Mouse (Mus musculus) effector memory CD4-positive, alpha-beta T cell, adult 5 months (primary cell): ENCODE results near the gene Olfr170. TPM values are rescaled to one million over a fixed set of nuclear protein-coding genes. Genes with fewer than 3 reads are reported as not detected.

Source experiments
- polyA plus RNA-seq: library from polyadenylated mRNA; unstranded; fragments of 100-300 nt; shearing (Covaris generic); gene quantifications from one replicate; pipeline ENCODE4 v1.2.1, GENCODE M21; 2017

Olfr170 gene
- not detected for polyA plus RNA-seq

DNA sequence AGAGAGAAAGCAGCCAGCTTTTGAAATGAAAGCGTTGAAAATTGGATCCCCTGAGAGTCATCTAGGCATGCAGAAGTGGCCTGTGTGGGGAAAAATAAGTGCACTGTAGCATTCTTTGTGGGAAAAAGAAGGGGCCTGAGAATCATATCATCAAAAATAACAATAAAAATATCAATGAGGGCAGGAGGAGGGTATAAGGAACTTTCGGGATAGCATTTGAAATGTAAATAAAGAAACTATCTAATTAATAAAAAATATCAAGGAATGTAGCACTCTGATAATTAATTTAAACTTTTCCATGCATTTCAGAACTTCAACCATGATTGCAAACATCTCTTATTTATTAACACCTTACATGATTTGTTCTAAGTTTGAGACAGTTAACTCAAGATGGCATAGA, at the start of gene Olfr170:
TSS of gene Olfr170 (minus strand) at position 101 of the 400 bp plus-strand sequence.

DNA sequence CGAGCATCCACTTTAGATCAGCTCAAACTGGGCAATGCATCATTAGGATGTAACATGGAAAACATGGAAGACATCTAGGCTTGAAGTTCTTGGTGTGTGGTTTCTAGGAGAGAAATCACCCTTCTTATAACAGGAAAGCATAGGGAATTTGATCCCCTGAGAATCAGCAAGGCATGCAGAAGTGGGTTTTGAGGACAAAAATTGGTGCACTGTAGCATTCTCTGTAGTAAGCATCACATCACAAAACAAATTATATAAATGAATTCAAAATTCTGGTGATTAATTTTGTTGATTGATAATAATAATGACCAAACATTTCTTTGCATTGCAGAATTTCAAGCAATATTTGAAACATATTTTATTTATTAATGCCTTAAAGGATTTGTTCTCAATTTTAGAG, 18.1 kb upstream of the Olfr170 start, which contains the start of gene Olfr171:
TSS of gene Olfr171 (minus strand) at position 101 of the 400 bp plus-strand sequence.

DNA sequence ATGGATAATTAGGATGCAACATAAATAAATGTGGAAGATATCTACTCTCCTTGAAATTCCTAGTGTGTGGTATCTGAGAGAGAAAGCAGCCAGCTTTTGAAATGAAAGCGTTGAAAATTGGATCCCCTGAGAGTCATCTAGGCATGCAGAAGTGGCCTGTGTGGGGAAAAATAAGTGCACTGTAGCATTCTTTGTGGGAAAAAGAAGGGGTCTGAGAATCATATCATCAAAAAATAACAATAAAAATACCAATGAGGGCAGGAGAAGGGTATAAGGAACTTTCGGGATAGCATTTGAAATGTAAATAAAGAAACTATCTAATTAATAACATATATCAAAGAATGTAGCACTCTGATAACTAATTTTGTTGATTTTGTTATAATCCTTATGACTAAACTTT, 40.0 kb downstream of the Olfr170 start, which contains the start of gene Olfr169:
TSS of gene Olfr169 (minus strand) at position 101 of the 400 bp plus-strand sequence.

Other genes with a start within 250 kb of the Olfr170 start
- gene Olfr165, start 188.7 kb downstream of the Olfr170 start, polyA plus RNA-seq, result not detected
- gene Olfr166, start 128.2 kb downstream of the Olfr170 start, polyA plus RNA-seq, result not detected
- gene Olfr167, start 89.6 kb downstream of the Olfr170 start, polyA plus RNA-seq, result 0.14 TPM
- gene Olfr168, start 76.3 kb downstream of the Olfr170 start, polyA plus RNA-seq, result not detected
- not detected for gene Olfr169, start 40.1 kb downstream of the Olfr170 start, polyA plus RNA-seq
- not detected for gene Olfr171, start 18.0 kb upstream of the Olfr170 start, polyA plus RNA-seq
- not detected for gene Lamp3, start 94.5 kb upstream of the Olfr170 start, polyA plus RNA-seq
- 16.1 TPM for gene B3gnt5, start 148.3 kb upstream of the Olfr170 start, polyA plus RNA-seq